Mouse (Mus musculus) urinary bladder, postnatal 25 days (tissue): ENCODE data around the gene Tecpr1.

Source experiments
- DNase-seq: peaks from one replicate; pipeline ENCODE4 v3.0.0; 2022; ENCODE audit warnings: low spot score

Tecpr1 gene

GRCm38 (mm10) chr5:144207478-144207877 is 15.9 kb downstream of the Tecpr1 start:
- DNase-seq: peak; percentile 43

GRCm38 (mm10) chr5:144206069-144206468 is 17.3 kb downstream of the Tecpr1 start:
- no peak for DNase-seq

GRCm38 (mm10) chr5:144204911-144205310 is 18.5 kb downstream of the Tecpr1 start:
- DNase-seq: no peak

DNA sequence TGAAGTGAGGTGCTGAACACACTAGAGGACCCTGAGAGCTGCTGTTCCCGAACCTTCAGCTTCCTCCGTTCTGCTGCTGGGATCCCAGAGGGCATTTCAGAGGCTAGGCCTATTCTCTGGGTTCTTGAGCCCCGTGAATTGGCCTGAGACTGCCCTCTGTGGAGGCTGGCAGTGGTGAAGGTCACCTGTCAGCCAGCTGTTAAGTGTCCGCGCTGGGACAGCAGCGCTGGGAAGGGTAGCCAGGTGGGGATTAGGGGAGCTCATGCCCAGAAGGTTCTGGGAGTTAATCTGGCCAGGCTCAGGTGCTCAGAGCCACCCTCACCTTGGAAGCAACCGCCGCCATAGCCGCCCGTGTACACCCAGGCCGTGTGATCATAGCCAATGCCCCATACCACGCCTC is 19.1 kb downstream of the Tecpr1 start:
- DNase-seq: no peak

GRCm38 (mm10) chr5:144203398-144203959 is 19.9 kb downstream of the Tecpr1 start:
- no peak for DNase-seq

DNA sequence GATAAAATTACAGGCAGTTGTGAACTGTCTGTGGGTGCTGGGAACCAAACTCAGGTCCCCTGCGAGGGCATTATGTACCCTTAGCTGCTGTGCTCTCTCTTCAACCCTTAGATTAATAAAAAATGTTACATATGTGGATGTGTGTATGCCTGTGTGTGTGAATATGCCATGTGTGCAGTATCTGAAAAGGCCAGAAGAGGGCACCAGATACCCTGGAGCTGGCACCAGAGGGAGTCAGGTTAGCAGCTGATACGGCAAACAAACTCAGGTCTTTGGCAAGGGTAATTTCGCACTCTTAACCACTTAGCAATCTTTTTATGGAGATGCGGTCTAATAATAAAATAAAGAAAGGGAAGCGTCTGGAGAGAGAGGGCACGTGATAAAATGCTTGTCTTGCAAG is 21.0 kb downstream of the Tecpr1 start:
- no peak for DNase-seq

DNA sequence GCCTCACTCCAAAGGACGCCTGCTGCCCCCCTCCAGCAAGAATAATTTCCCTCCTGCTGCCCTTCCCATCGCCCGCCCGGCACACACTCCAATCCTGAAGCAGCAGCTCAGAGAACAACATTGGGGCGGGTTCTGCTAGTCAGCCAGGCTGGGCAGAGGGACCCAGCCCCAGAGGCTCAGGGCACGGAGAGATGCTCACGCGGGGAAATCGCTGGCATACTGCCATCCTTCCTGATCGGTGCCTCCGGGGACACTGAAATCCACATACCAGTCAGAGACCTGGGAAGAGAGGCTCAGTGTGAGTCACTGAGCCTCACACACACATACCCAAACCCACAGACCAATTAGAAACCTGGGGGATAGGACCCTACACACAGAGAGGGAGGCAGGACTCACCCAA is 22.8 kb downstream of the Tecpr1 start:
- DNase-seq: no peak

GRCm38 (mm10) chr5:144195567-144195966 is 27.8 kb downstream of the Tecpr1 start:
- DNase-seq: no peak

DNA sequence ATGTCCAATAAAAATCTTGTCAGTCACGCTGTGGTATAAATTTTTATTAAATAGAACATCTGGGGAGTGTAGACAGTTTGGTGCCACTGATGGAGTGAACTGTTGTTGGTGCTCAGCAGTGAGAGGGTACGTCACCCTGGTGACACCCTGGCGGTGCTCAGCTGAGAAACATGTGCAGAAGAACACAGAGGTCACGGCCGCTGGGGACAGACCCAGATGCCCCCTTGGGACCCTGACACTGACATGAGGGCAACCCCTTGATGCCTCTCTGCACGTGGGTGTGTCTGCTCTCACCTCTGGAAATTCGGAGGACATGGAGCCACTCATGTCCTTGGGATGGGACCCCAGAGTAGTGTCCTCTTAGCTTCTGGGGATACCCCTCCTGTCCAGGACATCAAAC is 29.0 kb downstream of the Tecpr1 start:
- no peak for DNase-seq

GRCm38 (mm10) chr5:144192673-144193072 is 30.7 kb downstream of the Tecpr1 start:
- DNase-seq: no peak

- DNase-seq: no peak
Observed at GRCm38 (mm10) chr5:144191026-144191425, 32.4 kb downstream of the Tecpr1 start.

- DNase-seq: peak; percentile 54
Observed at GRCm38 (mm10) chr5:144189950-144190583, 33.3 kb downstream of the Tecpr1 start, which contains the start of gene Bhlha15. TSS of gene Bhlha15 (plus strand) at chr5:144190286.

- DNase-seq: no peak
Observed at GRCm38 (mm10) chr5:144189327-144189726, 34.1 kb downstream of the Tecpr1 start.

- DNase-seq: no peak
Observed at GRCm38 (mm10) chr5:144188422-144188821, 35.0 kb downstream of the Tecpr1 start.

GRCm38 (mm10) chr5:144184350-144185045 is 38.9 kb downstream of the Tecpr1 start:
- DNase-seq: no peak

DNA sequence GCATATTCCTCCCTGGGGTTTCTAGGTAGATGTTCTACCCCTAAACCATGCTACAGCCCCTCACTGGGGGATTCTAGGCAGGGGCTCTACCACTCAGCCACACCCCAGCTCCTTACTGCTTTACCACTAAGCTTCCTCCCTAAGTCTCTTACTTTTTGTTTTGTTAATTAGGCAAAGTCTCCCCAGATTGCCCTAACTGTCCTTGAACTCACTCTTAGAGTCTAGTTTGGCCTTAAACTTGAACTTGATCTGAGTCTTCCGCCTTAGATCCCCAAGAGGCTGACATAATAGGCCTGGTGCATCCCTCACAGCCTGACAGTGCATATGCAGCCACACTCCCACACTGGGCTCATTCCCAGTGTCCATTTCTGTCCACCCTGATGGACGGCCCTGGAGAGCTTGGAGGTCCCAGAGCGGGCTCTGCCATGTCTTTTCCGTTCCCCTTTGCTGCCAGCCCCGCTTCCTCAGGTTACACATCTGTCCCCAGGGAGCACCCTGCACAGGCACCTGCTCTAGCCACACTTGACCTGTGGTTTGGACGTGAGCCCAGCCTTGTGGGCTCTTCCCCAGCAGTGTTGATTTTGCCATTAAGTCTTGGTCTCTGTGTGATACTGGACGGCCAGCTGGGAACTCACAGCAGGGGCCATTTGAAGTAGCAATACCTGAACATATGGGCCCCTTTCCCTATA is 39.6 kb downstream of the Tecpr1 start:
- DNase-seq: no peak

DNA sequence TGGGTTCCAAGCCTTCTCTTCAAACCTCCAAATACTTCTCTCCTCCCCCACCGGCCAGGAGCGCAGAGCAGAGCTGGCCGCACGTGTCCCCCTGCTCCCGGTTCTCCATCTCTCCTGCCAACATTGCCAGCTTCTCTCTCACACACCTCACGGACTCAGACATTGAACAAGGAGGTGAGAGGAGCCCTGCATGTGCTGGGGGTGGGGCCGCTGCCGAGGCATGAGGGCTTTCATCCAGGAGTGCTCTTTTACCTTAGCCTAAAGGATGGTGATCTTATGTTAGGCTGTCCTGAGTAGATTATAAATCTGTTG is 40.2 kb downstream of the Tecpr1 start:
- no peak for DNase-seq

- no peak for DNase-seq
Observed at GRCm38 (mm10) chr5:144182542-144183247, 40.7 kb downstream of the Tecpr1 start.

DNA sequence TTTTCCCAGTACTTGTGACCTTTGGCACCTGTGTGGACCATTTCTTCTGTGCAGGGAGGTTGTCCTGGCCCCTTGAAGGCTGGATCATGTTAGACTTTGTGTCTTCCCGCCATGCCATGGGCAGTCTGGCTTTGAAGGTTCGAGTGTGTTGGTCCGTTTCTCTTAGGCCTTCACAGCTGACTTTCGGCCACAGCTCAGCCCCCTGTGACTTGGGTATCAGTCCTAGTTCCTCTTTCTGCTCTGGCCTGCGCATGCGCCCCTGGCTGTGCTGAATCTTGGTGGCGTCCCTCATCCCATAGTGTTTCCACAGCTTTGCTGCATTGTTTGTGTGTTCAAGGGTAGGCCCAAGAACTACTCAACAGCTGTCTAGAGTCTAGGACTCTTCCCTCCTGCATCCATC is 42.2 kb downstream of the Tecpr1 start:
- no peak for DNase-seq

DNA sequence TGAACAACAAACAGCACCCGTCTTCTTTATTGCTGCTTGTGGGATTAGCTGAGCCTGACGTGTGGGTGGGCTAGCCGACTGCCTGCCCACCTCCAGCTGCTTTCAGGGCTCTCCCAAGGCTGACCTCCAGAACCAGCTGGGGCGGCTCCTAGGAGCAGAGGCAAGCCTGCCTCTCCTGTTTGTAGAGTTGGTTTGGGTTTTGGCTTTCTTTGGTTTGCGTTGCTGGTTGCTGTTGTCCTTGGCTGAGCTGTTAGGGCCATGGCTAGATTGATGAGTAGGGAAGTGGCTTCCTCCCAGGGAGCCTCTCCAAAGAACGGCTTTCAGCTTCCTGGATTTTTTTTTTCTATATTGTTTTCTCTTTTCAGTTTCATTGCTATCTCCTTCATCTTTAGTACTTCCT is 45.2 kb downstream of the Tecpr1 start:
- DNase-seq: no peak

GRCm38 (mm10) chr5:144173648-144174047 is 49.8 kb downstream of the Tecpr1 start:
- DNase-seq: no peak

- no peak for DNase-seq
Observed at GRCm38 (mm10) chr5:144169275-144169975, 54.0 kb downstream of the Tecpr1 start.
